In the genomic region with DNA sequence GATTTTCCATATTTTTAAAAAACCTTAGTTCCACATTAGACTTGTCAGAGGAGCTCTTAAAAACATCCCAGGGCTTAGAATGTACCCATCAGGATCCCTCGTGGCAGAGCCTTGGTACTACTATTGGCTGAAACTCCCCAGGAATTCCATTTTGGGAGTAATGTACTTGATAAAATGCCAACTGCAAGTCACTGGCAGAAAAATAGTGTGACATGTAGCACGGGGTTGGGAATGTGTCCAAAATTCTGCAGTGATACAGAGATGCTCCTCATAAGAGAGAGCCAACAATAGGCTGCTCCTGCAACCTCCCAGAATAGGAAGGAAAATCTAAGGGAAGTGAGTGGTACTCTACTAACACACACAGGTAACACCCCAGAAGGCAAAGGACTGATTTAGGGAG, we compare ENCODE assay signal across 11 mouse cellular contexts.
DNase-seq lines count a peak whose midpoint lies in the region; ATAC-seq and TF ChIP-seq lines count a peak whose summit lies in the region.
"Had no signal": no experiment of that assay in that cellular context is flagged by ENCODE, and none has a peak within 500 bp of the region (broad histone marks: within the 10 kb centered on the region; RNA-seq: fewer than 3 reads in every experiment).

No protein-coding gene starts in this region.

- ATAC-seq in midbrain, embryonic 11.5 days (ENCODE audit: low FRiP score) = no peak

- no peak for TF ChIP-seq POLR2A in heart, adult 2 months (IDR thresholded peaks at IDR 0.05; ENCODE audit: insufficient read depth, low read depth, low read length)

- H3K27me3 ChIP-seq in heart, adult 2 months (ENCODE audit: control insufficient read depth, insufficient read depth, low read length) = no peaks in the 10 kb centered on the region
- no peaks in the 10 kb centered on the region for H3K27me3 ChIP-seq in midbrain, embryonic 11.5 days (ENCODE audit: control insufficient read depth, insufficient read depth, low read length)
- H3K27me3 ChIP-seq: hindbrain, embryonic 15.5 days had no signal

- H3K9me3 ChIP-seq in midbrain, embryonic 11.5 days (ENCODE audit: control insufficient read depth, low read length) = no peaks in the 10 kb centered on the region
- H3K9me3 ChIP-seq: hindbrain, embryonic 15.5 days; midbrain, embryonic 10.5 days had no signal

- no peaks in the 10 kb centered on the region for H3K36me3 ChIP-seq in heart, adult 2 months (ENCODE audit: control insufficient read depth, insufficient read depth, low read length)
- H3K36me3 ChIP-seq in midbrain, embryonic 11.5 days (ENCODE audit: control insufficient read depth, insufficient read depth, low read length) = no peaks in the 10 kb centered on the region
- H3K36me3 ChIP-seq: hindbrain, embryonic 15.5 days; midbrain, embryonic 10.5 days had no signal

- TF ChIP-seq EP300 in heart, adult 2 months (IDR thresholded peaks at IDR 0.05; ENCODE audit: insufficient read depth, low read depth, low read length) = no peak

- H3K4me2 ChIP-seq in midbrain, embryonic 11.5 days = no peak overlapping the region
- H3K4me2 ChIP-seq: hindbrain, embryonic 15.5 days had no signal

- H3K4me1 ChIP-seq in heart, adult 2 months (ENCODE audit: control insufficient read depth, insufficient read depth, low read length) = no peaks in the 10 kb centered on the region
- H3K4me1 ChIP-seq in midbrain, embryonic 11.5 days (ENCODE audit: control insufficient read depth, insufficient read depth, low read length) = peaks cover 3% of the 10 kb centered on the region; the same call in 1 of the 2 replicates
- H3K4me1 ChIP-seq: hindbrain, embryonic 15.5 days had no signal

- intact Hi-C loops in heart, adult 2 months (cut with DNase I) = no loop called here
- intact Hi-C loops in heart, postnatal 25 days (cut with DNase I) = no loop called here

- no peak overlapping the region for H3K4me3 ChIP-seq in heart, adult 2 months
- H3K4me3 ChIP-seq in layer of hippocampus, adult 2 months = no peak overlapping the region
- H3K4me3 ChIP-seq in midbrain, embryonic 11.5 days (ENCODE audit: low read depth, low read length) = no peak overlapping the region
- H3K4me3 ChIP-seq: hindbrain, embryonic 15.5 days; midbrain, embryonic 10.5 days had no signal

- DNase-seq in heart, adult 2 months = peak in 1 of 2 experiments; percentile 36
- DNase-seq in heart, postnatal 25 days (ENCODE audit: low spot score) = no peak
- DNase-seq in Muller cell, postnatal 12 days (ENCODE audit: inconsistent ontology term) = peak; percentile 58
- peak; percentile 26 for DNase-seq in cerebellum, adult 9-10 months
- peak; percentile 33 to 58 for DNase-seq in layer of hippocampus, adult 2 months (ENCODE audit: low spot score in 2 of 2)
- no peak for DNase-seq in retina, postnatal 1 day
- DNase-seq in testis, postnatal 10 days (ENCODE audit: low spot score) = no peak
- no peak for DNase-seq in midbrain, embryonic 11.5 days (ENCODE audit: low spot score, missing footprints)

- TF ChIP-seq CTCF in heart, adult 2 months (IDR thresholded peaks at IDR 0.05) = 0 out of 2 replicates have a peak, but pooled peaks have one; percentile 5
- TF ChIP-seq CTCF in layer of hippocampus, adult 2 months (conservative IDR thresholded peaks at IDR 0.05) = peak; percentile 33

- H3K9ac ChIP-seq in heart, adult 2 months (ENCODE audit: low read depth, low read length) = no peak overlapping the region
- no peak overlapping the region for H3K9ac ChIP-seq in midbrain, embryonic 11.5 days (ENCODE audit: low read length)
- H3K9ac ChIP-seq: hindbrain, embryonic 15.5 days had no signal

- WGBS in heart, adult 2 months = 19% methylated on average over 2 of the region's 2 CpGs
- 85% methylated on average over 2 of the region's 2 CpGs for WGBS in midbrain, embryonic 11.5 days

- no peak overlapping the region for H3K27ac ChIP-seq in heart, adult 2 months
- no peak overlapping the region for H3K27ac ChIP-seq in layer of hippocampus, adult 2 months
- no peak overlapping the region for H3K27ac ChIP-seq in midbrain, embryonic 11.5 days (ENCODE audit: low read depth, low read length)
- H3K27ac ChIP-seq: hindbrain, embryonic 15.5 days; midbrain, embryonic 10.5 days; stomach, postnatal 0 days had no signal

- H3K79me2 ChIP-seq in heart, adult 2 months (replicated peaks; ENCODE audit: control insufficient read depth, insufficient read depth, low read length) = no peaks in the 10 kb centered on the region

Comparison
In these comparisons a context has a peak if more than half of its experiments do, and no peak if none do; other contexts are left out.
1. DNase-seq: peak in Muller cell, postnatal 12 days (single experiment), cerebellum, adult 9-10 months (single experiment) and layer of hippocampus, adult 2 months (2 of 2); none in heart, postnatal 25 days (single experiment), retina, postnatal 1 day (single experiment), testis, postnatal 10 days (single experiment) and midbrain, embryonic 11.5 days (single experiment).